Mouse (Mus musculus) left cerebral cortex, postnatal 36 days (tissue): ENCODE results near the gene Slc22a12. TPM values are rescaled to one million over a fixed set of nuclear protein-coding genes. Genes with fewer than 3 reads are reported as not detected.

Source experiments
- DNase-seq, 2 experiments: peaks; one replicate each; pipeline ENCODE4 v3.0.0; 2021 to 2022; ENCODE audit warnings: low spot score in 2 of 2, mixed read lengths in 1 of 2
- intact Hi-C: fragments of 180-260 bp; cut with DNase I; formaldehyde crosslinking; loops from one replicate; pipeline ENCODE4 v1.15.1; 2025
- total RNA-seq, 2 experiments: library from RNA; stranded (reverse); gene quantifications; 2 replicates each; pipeline ENCODE4 v1.2.3; 2021

Gene Slc22a12
- total RNA-seq: under 1 TPM; 0.25 to 0.50 TPM

DNA sequence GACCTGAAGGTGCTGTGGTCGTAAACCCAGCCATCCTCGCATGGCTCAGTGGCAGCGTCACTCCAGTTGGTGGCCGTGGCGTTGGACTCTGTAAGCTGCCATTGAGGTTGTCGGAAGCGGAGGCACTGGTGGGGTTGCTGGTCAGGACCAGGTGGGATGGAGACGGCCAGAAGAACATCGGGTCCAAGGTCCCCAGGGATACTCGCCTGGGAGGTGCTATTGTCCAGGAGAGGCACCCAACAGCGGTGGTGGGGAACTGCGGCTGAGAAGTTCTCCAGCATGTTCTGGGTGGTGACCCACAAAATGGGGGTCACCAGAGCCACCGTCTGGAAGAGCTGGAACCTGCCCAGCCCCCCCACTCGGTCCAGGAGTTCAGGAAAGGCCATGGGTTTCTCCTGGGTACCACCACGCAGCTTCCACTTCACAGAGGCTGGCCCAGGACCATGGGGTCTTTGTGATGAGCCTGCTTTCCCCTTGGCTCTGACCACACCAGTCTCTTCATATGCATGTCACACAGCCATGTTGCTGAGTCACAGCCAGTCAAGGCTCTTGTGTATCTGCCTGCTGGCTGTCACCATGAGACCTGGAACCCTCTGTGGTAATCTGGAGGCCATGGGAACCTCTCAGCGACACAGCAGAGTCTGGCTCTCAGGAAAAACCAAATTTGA lies at the start of gene Slc22a12:
TSS of gene Slc22a12 (minus strand) at position 666 of the 668 bp plus-strand sequence.
- no peak for DNase-seq
- intact Hi-C loops: no loop called here

DNA sequence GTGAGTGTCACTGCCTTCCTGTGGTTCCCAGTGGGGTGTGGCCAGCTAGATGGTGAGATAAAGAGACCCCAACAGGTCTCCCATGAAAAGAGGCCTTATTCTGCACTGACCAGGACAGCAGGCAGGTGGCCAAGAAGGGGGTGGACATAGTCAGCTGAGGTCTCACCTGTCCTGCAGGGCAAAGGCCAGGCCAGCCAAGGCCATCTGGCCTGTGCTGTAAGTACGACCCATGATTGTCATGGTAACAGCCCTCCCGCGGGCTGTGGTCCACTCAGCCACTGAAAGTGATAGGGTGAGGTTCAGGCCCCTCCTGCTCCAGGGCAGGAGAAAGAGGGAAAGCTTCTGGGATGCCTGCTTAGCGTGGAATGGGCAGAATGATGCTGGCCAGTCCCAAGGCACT lies 29.2 kb upstream of the Slc22a12 start:
- intact Hi-C loops: no loop called here
- no peak for DNase-seq

DNA sequence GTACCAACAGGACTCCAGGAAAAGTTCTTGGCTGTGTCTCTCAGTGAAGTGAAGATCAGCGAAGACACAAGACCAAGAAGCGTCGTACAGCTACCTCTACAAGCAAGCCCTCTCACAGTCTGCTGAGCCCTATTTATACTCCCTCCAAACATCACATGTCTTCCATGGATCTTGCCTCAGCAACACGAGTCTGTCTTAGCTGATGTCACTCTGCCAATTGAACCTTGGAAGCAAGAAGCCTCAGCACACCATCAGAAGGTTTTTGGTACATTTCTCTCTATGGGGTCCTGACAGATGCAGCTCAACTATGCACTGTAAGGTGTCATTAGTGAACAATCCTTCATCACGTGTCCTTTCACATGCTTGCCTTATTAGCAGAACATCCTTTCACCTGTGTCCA lies 28.6 kb upstream of the Slc22a12 start:
- no peak for DNase-seq

DNA sequence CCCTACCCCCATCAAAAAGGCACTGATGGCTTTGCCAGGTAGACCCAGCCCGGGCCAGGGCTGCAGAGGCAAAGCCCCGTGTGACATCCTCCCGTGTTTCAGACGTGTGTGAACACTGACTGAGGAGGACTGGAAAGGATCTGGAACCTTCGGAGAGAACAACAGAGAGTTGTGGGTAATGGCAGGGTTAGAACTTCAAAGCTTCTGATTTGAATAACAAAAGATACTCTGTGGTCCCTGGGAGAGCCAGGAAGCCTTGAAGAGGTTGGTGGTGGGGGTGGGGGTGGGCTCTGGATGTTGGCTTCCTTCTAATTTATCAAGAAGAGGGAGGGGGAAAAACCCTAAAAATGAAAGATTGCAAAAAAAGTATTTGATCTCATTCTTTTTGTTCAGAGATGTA lies 26.7 kb upstream of the Slc22a12 start:
- DNase-seq: no peak
- intact Hi-C loops: no loop called here

More for the DNA sequence above, 28.6 kb upstream of the Slc22a12 start:
- intact Hi-C loops: no loop called here

DNA sequence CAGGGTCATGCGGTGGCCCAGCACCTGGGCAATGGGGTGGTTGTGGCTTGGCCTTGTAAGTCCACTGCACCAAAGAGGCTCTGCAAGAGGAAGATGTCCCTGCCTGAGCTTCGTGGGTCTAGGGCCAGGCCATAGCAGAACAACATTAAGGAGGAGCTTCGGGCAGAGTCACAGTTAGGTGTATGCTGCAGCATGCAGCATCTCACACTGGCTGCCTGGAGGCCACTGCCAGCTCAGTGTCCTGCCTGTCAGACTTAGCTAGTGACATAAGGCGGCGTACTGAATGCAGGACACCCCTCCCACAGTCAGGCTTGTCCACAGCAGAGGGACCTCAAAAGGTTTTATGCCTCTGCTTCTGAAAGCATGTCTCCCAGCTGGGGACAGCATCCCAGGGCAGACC lies 26.2 kb upstream of the Slc22a12 start:
- intact Hi-C loops: no loop called here
- no peak for DNase-seq

DNA sequence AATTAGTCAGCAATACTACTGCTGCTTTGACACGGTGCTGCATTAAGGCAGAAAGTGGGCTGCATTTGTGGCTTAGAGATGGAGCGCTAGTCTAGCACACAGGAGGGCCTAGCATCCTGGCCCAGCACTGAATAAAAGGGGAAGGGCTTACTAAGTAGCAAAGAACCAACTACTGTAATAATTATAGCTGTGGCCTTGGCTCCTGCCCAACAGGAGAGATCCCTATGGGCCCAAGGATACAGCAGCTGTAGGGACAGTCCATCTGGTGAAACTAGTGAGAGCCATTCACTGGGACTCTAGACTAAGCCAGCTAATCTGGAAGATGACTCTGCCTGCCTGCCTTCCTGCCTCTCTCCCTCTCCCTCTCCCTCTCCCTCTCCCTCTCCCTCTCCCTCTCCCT lies 23.6 kb upstream of the Slc22a12 start:
- intact Hi-C loops: no loop called here
- no peak for DNase-seq

DNA sequence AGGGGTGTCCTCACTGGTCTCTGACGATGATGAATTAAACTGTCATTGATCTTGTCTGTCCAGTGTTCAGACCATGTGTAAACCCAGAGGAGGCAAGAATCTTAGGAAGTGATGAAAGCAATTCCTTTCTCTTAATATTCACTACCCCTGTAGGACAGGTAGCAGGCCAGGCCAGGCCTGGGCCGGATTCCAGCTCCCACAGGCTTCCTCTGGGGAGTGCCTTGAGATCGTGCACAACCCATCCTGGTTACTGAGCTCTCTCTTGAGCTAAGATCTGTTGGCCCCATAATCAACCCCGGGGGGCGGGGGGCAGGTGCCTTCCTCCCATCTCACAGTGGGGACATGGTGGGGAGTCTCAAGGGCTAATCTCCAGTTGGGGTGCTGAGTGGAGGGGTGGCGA lies 22.3 kb upstream of the Slc22a12 start:
- DNase-seq: no peak
- intact Hi-C loops: no loop called here

DNA sequence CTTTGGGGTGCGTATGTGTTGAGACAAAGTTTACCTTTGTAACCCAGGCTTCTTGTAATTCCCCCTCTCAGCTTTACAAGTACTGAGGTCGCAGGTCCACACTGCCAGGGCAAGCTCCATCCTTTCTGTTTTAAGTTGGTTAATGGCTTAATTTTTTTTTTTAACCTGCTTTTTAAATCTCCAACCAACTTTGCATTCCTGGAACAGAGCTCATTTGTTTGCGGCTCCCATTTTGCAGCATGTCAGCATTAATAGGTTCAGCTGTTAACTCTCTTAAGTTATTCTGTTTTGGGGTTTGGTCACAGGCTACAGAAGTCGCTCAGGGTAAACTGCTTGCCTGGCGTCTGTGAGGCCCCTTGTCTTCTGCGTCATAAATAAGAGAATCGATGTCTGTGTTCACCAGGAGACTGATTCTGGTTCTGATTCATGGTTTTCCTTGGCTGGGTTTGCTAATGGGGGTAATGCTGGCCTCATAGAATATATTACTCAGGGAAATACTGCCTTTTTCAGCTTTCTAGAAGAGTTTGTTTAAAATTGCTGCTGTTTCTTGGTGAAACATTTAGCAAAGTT lies 17.5 kb upstream of the Slc22a12 start:
- no peak for DNase-seq
- intact Hi-C loops: no loop called here

DNA sequence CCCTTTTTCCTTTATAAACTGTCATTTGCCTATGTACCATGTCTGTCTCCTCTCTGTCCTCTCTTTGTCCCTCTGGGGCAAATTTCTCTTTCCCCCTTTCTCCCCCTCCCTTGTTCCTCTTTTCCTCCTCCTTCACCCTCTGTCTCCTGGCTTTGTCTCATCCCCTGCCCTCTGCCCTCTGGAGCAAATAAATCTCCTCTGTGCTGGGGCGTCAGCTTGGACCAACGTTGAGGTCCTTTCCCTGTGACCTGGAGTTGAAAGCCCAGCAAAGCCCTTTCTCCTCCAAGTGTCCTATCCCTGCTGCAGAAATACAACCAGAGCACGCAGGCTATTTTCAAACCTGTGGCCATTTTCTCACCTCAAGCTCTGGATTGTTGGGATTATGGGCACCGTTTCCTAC lies 16.7 kb upstream of the Slc22a12 start:
- intact Hi-C loops: no loop called here
- no peak for DNase-seq

DNA sequence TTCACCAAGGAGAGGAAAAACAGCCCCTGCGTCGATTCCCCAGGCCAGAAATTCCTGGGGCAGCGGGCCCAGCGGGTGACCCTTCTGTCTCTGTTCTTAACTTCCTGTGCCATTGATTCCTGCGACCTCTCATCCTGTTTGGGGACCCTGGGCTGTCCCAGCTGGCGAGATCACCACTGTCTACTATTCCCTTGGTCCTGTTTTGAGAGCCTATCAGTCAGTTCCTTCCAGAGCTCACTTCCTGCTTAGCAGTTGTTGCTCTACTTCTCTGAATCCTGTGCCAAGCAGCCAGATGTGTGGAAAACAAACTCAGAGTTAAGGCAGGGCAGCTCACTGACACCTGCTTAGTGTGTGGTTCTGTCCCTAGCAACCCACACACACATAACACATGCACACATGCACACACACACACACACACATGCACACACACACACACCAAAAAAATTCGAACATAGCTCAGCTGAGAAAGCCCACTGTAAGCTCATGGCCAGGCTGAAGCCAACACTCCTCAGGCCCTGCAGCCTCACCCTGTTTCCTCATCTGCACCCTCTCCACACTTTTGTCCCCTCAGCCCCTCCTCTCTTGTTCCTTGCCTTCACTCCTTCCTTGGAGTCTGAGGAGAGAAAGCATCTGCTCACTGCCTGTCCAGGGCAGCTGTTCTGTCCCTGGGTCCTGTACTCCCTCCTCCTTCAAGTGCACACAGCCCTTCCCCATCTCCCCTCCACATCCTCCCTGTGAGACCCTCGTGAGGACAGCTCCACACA lies 11.2 kb upstream of the Slc22a12 start:
- intact Hi-C loops: no loop called here
- DNase-seq: no peak

DNA sequence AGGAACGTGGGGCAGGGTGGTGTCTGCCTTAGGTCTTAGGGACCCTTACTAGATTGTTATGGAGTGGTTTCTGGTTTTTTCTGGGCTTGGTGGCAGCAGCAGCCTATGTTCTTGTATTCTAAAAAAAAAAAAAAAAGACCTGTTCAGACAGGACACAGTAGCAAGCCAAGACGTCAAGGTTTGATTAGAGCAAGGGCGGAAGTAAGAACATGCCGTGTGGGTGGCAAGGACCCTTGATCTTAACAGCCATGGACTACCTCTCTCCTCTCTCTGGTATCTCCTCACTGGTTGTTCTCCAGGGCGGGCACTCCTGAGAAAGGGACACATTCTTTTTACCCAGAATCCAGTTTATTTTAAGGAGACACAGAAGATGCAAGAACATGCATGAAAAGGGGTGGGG lies 10.3 kb upstream of the Slc22a12 start:
- no peak for DNase-seq
- intact Hi-C loops: no loop called here

DNA sequence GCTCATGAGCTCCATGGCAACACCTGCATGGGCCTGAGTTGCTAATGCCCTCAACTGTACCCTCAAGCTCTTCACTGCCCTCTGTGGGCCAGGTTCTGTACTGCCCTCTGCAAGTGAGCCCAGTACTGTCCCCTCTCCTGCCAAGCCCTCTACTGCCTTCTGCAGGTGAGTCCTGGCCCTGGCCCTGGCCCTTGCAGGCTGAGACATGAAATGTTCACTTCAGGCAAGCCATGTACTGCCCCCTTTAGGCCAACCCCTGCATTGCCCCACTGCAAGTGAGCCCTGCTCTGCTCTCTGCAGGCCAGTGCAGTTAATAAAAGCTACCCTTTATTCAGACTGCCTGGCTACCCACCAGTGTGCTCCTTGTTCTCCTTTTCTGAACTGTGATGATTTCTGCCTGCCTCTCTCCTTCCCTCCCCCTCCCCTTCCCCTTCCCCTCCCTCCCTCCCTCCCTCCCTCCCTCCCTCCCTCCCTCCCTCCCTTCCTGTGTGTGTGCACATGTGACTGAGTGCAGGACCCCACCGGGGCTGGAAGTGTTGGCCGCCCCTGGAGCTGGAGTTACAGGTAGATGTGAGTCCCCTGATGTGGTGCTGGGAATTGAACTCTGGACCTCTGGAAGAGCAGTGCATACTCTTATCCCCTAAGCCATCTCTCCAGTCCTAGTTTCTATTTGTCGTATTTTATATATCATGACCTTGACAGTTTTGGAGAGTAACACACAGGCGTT lies 9.6 kb upstream of the Slc22a12 start:
- no peak for DNase-seq
- intact Hi-C loops: no loop called here

DNA sequence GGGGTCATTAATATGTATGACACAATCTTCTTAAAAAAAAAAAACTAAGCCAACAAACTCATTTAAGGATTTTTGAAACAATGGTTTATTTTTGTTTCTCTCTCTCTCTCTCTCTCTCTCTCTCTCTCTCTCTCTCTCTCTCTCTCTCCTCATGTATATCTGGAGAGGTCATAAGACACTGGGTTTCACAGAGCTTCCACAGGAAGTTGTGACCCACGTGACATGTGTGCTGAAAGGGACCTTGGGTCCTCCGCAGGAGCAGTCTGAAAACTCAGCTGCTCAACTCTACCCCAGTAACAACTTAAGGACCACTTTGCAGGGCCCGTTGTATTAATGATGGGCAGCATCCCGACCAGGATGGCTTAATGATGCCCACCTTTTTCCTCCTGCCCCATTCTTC lies 8.4 kb upstream of the Slc22a12 start:
- intact Hi-C loops: no loop called here
- DNase-seq: no peak

DNA sequence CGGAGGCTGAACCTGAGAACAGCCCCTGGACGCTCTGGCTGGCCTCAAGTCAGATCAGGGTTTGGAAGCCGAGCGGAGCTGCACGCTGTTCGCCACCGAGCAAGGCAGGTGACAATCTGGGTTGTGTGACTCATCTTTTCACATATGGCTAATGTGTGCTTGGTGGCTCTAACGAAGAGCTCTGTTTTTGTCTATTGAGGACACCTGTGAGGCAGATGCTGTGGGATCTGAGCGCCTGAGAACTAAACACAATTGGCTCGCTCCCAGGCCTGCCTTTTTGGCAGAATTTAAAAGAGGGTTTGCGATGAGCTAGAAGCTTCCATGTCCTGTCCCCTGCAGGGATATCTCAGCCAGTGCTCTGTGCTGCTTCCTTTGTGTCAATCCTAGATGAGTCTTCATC lies 6.7 kb upstream of the Slc22a12 start:
- DNase-seq: peak; percentile 60 to 62
- intact Hi-C loops: no loop called here

DNA sequence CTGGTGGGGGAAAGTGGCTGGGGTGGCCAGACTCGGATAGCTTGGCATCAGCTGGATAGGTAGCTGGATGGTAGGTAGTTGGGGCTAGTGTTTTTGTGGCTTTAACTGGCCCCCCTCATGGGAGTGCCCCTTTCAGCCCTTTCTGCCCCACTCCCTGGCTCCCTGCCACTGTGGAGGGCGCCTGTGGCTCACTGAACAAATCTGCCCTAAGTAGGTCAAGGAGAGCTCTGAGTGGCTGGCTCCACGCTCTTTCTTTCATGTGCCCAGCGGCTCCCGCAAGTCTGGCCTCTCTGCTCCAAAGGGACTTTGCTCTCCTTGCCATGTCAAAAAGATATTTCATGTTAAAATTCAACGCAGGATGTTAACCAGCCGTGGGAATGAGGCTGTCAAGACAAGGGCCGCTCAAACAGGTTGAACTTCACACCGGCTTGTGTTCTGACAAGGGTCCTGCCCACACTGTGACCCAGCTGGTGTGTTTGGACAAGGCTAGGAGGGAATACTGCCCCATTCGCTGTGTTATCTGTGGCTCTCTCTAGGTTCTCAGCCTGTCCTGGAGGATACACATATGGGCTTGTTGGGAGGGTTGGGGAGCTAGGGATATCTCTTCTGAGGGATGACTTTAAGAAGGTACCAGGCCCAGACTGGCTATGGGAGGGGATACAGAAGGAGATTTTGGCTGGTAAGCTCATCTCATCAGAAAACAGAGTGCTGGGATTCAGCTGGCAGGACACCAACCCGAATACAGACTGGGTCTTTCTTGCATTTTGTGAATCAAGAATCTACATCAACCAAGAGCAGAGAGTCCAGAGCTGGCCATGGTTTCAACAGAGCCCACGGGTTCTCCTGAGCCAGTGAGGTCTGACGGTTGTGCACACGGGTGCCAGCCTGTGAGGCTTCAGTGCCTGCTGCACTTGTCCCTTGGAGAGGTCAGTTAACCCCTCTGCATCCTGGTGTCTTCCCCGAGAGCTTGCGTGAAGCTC lies 5.9 kb upstream of the Slc22a12 start:
- no peak for DNase-seq
- intact Hi-C loops: no loop called here

DNA sequence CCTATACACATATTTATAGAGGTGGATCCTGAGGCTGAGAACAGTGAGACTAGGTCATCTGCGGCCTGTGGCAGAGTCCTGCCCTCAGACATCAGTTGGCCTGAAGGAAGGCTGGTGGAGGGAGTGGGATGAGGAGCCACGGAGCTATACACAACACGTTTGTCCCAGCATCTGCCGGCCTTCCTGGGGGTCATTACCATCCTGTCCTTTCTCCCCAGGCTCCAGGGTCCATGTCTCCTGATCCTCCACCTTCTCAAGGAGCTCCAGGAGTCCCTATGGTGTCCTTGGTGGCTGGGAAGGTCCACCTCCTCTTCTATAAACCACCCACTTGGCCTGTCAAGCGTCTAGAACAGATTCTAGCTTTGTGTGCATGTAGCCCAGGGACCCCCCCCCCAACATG lies 5.0 kb upstream of the Slc22a12 start:
- intact Hi-C loops: no loop called here

DNA sequence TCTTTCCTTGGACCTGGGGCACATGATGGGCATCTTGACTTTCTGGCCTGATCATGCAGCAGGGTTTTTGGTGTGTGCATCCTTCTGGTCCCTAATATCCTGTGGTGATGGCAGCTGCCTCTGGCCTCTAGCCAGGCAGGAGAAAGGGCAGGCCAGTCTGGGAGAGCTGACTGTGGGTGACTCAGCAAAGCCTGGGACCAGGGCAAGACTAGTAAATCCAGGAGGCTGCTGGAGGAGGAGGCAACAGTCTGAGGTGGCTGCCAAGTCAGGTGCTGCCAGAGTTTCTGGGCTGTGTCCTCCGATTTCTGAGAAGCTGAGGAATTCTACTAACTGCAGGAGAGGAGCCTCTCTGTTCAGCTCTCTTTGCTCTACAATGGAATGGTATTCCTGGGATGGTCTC lies 3.3 kb upstream of the Slc22a12 start:
- intact Hi-C loops: no loop called here
- no peak for DNase-seq

More for the DNA sequence above, 5.0 kb upstream of the Slc22a12 start:
- DNase-seq: no peak

DNA sequence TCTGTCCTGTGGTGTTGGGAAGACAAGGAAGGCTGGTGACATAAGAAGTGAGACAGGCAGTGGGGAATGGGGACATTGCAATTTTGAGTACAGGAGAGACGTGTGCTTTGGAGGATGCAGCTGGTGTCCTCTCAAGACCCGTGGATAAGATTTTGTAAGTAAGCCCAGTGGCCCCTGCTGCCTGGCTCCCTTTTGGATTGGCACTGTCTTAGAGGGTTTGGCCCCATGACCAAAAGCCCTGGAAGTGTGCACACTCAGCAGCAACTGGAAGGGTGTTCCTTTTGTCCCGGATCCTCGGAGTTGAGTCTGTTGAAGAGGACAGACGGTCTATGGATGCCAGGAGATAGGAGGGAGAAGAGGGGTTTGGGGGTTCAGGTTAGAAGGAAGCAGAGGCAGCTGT lies 2.6 kb upstream of the Slc22a12 start:
- intact Hi-C loops: no loop called here
- DNase-seq: no peak

DNA sequence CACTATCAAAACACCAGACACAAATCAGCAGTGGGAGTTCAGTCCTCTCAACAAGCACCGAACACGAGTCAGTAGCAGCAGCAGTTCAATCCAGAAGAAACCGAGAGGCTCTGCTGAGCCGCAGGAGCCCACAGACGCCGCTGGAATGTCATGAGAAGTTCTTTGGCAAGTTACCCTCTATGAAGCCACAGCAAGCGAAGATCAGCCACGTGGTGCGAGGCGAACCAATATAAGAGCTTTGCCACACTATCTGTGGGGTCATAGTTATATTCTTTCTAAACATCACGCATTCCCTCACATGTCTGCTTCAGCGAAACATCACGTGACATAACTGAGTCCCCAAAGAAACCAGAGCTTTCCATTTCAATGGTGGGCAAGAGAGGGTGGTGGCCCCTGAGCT lies 1.9 kb upstream of the Slc22a12 start:
- DNase-seq: no peak
- intact Hi-C loops: no loop called here
